Mouse (Mus musculus) cerebellum, adult (tissue): ENCODE data around the gene Catsper2.
A peak's percentile ranks its signal among the peaks of the same experiment; 100 is the strongest.

ENCODE experiments used
- ATAC-seq: cut with Nextera tagmentation; 2 replicates; pipeline ENCODE4 v1.9.2; 2017; ENCODE audit warnings: mild to moderate bottlenecking, moderate library complexity, mixed read lengths; ENCODE audit not compliant: insufficient number of reproducible peaks, low FRiP score, low TSS enrichment

The Catsper2 gene

DNA sequence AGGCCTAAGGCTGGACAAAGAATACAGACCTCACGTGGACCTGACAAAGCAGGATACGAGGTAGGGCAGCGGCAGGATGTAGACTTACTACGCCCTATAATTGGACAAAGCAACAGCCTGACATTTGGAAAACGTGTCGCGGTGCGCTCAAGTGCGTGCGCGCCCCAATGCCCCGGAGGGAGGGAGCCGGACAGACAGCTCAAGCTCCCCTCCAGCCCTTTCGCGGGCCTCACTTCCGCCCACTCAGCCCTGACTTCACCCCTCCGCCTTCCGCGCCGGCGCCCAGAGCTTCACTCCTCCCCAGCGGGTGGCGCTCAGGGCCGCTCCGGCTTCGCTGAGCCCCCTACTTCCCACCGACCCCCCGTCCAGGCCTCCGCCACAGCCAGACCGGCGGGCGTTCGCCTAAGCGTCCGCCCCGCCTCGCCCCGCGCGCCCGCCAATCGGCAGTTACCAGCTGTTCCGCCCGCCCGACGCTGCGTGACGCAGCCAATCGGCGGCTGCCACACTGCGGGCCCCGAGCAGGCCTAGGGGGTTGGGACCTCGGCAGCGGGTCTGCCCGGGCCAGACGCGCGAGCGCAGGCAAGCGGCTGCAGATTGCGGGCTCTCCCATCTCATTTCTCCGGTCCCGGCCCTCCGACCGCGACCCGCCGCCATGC lies at the start of gene Catsper2, which contains the start of gene Pdia3:
Catsper2 (minus strand) TSS at position 406 of the 656 bp plus-strand sequence.
Pdia3 (plus strand) TSS at position 389 of the 656 bp plus-strand sequence.
- peak; percentile 97 for ATAC-seq

DNA sequence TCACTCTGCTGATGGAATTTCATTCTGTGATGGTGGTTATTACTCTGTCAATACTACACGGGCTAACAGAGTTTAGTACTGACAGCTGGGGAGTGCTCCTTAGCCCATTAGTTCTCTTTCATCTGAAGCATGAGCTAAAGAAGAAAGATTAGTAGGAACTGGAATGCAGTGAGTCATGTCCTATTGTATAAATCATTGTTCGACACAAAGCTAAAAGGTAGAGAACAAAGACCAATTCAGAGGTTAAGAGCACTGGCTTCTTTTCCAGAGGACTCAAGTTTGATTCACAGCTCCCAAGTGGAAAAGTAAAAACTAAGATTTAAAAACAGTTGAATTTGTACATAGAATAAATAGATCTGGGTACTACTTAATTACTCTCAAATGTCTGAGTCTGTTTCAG lies 46.5 kb upstream of the Catsper2 start:
- no peak for ATAC-seq

DNA sequence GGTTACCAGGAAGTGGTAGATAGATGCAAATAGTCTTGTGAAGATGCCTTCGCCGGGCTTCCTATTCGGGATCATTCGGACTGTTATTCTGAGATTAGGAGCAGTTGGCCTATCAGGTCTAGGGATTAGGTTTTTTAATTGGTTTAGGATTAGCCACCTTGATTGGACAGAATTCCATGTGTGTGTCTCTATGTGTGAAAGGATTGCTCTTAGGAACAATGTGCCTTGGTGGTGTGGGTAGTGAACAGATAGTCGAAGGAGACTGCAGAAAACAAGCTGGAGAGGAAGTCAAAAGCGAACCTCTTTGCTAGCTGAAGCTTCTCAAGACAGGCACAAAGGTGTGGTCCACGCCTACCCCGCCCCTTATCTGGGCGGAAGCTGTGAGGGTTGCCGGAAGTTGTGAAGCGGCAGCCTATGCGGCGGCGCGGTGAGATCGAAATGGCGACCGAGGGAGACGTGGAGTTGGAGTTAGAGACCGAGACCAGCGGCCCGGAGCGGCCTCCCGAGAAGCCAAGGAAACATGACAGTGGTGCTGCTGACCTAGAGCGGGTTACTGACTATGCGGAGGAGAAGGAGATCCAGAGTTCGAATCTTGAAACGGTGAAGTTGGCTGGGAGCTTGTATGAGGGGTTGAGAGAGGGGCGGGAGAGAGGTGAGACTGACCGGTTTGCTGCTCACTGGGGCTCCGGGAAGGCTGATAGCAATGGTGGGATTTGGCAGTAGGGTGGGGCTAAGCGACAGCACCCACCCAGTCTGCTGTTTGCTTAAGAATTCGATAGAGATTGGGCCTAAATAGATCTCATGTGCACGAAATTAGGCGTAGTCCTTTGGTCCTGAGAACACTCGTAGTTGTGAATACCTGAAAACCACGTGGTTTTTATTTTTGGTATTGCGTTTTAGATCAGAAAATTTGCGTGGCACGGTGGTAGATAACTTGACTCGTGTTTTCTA lies 43.4 kb upstream of the Catsper2 start, which contains the start of gene Serinc4:
Serinc4 (minus strand) TSS at position 90 of the 951 bp plus-strand sequence.
- peak; percentile 88 for ATAC-seq

DNA sequence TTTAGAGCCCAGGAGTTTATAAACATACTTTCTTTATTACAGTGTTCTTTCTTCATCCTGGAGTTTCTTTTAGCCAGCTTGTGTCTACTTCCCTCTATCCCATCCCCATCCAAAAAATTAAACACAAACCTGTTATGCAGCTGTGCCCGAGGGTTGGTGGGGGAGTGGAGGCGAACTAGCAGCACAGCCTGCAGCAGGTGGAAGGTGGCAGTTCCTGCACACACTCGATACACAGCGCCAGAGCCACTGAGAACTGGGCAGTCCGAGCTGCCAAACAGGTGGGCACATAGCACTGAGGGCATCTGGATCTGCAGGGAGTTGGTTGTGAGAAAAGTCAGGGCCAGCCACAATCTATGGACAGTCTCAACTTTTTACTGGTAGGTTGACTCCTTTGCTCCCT lies 41.9 kb upstream of the Catsper2 start:
- ATAC-seq: no peak

DNA sequence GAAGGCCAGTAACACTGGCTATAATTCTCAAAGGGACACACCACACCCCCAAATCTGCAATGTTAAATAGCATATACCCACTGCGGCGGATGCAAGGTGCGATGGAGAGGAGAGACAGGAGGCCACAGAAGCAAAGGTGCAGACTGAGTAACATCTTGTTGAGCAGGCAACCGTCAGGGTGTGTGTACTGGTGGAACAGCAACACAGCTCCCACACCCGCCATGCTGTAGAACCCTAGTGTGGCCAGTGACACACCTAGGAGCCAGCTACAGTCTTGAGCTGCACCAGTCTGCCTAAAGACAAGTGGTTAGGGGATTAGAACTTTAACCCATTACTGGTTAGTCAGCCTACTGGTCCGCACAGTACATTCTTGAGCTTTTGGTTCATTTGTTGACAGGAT lies 40.3 kb upstream of the Catsper2 start:
- ATAC-seq: no peak

DNA sequence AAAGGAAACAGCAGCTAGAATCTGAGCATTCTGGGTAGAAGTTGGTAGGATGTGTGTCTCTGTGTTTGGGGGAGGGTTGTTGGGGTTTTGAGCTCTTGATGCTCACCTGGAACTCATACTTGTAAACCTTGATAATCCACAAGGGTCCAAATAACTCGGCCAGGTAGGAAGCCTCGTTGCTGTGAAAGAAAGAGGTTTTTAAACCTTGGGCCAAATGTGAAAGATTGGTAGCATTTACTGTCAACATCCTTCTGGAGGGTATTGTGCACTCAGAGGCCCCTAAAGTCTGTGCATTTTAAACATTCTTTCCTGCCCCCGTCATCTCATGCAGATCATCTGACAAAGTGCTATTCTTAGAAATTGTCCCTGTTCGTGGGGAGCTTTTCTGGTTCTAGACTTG lies 39.4 kb upstream of the Catsper2 start, which contains the start of gene Hypk:
Hypk (plus strand) TSS at position 301 of the 400 bp plus-strand sequence.
- no peak for ATAC-seq

DNA sequence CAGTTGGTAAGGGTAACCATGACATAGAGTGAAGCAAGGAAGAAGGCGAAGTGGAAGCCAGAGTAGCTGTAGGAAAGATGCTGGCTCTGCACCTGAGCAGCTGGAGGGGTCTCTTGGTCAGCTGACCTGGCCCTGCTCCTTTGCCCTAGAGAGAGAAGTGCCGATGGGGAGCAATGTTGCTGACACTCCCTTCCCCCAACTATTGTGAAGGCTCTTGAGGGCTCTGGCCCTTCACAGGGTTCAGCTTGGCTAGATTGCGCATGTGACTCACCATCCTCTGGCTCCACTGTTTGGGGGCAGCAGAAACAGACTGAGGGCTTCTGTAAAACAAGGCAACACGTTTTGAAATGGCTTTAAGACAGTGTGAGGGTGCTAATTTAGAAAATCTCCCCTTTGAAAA lies 38.8 kb upstream of the Catsper2 start:
- ATAC-seq: no peak

DNA sequence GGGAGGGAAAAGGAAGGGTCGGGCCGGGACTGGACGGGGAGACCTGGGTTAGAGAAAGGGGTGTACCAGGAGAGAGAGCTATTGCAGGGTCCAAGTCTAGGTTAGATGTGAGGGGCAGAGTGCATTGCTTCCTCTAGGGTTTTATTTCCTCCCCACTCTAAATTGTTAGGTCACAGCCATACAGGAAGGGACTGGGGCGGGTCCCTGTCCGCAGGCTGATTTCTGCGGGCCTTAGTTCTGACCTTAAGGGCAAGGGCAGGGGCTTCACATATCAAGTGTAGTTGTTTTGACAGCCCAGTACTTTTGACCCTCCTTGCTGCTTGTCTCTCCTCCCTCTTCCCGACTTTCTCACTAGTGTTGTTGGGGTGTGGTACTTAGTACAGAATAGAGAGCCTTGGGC lies 36.5 kb upstream of the Catsper2 start:
- no peak for ATAC-seq

DNA sequence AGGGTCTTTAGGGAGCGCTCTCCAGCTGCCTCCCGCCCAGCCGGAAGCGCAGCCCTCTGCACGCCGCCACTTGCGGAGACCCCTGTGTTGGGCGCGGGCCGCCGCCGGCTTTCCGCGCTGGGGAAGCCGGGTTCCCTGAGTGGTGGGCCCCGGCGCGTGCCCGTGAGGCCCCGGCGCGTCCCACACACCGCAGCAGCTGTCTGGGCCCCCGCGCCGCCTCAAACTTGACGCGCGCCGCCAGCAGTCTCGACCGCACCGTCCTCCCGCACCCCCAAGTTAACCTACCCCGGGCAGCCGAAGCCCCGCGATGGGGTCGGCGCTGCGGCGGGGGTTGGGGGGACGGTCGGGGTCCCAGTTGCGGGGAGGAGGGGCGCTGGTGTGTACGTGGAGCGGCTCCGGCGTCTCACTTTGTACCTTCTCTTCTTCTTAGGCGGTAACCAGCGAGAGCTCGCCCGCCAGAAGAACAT lies 36.0 kb upstream of the Catsper2 start:
- ATAC-seq: 0 out of 2 replicates have a peak, but pooled peaks have one; percentile 3

DNA sequence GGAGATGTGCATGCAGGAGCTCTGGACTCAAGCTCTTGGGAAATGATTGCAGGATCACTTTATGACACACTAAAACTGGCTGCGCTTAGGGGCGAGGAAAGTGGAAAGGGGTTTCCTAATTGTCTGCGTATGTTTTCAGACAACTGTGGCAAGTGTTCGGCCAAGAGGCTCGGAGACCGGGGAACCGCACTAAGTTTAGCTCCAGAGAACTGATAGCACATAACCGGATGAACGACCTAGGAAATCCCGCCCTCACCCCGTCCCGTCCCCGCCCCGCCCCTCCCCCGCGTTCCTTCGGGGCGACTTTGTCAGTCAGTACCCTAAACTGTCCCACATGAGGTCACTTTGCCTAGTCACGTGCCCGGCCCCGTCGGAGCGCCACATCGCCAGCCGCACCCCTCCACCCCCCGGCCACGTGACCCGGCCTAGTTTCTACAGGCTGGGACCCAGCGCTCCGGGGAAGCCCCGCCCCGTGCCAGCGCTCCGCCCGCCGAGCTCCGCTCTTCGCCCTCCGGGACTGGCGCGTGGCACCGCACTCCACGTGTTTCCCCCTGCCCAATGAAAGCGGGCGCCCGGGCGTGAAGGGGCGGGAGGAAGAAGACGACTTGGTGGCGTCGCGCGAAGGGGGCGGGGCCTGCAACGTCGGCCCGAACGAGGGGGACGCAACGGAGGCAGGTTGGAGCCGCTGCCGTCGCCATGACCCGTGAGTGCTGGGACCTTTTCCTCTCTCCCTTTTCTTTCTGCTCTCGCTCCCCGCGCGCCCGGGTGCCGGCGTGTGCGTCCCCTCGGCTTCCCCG lies 35.3 kb upstream of the Catsper2 start, which contains the start of gene Serf2:
Serf2 (plus strand) TSS at position 457 of the 797 bp plus-strand sequence.
- peak; percentile 95 for ATAC-seq

DNA sequence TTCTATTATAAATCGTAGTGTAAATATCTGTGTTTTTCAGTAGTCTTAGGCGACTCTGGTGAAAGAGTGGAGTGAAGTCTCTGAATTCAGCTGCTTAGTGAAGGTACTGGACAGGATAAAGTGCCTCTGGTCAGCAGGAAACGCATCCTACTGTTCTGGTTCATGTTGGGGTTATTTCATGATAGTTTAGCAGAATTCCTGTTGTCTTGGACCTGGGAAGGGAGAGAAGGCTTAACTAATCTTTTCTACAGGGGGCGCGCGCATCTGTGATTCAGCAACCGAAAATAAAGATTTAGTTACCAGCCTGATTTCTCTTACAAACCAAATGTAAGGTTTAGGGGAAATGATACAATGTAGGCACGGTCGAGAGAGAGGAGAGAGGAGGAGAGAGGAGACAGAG lies 34.5 kb upstream of the Catsper2 start:
- ATAC-seq: no peak

DNA sequence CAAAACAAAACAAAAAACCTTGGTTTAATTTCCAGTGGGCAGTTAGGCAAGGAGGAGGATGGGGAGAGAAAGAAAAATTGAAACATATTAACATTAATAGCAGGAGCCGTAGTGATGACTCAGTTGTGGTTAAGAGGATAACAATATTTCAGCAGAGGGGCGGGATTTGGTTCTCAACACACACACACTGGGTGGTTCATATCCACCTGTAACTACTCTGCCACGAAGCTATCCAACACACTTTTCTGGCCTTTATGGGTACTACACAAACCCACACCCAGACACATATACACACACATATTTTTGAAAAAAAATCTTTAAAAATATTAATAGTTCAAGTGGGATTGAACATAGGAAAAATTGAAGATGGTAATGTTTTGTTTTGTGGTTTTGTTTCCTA lies 33.4 kb upstream of the Catsper2 start:
- no peak for ATAC-seq

DNA sequence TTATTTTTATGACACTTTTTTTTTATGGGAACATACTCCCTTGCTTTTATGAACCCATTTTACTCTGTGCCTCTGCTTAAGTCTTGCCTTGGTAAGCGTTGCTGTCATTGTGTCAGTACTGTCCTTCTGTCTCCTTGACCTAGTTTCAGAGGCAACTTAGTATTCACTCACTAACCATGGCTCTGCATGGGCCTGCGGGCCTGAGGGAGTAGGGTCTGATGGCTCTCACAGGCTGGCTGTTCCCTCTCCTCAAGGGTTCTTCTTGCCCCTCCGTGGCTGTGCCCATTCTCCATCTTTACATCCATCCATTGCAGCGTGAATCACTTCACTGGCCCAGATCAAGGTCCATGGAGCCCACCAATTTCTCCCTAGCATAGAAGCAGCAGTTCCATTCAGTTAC lies 32.9 kb upstream of the Catsper2 start:
- no peak for ATAC-seq

DNA sequence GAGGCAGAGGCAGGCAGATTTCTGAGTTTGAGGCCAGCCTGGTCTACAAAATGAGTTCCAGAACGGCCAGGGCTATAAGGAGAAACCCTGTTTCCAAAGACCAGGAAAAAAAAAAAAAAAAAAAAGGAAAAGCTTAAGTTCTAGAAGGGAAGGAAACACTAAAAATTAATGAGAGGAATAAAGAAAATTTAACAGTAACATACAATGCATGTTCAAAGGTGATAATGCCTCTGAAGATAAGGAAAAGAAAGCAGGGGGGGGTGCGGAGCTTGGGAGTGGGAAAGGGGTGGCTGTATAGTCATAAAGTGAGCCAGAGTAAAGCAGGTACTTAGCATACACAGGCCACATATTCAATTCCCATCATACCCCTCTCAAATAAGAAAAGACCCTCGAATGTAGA lies 31.5 kb upstream of the Catsper2 start:
- no peak for ATAC-seq

DNA sequence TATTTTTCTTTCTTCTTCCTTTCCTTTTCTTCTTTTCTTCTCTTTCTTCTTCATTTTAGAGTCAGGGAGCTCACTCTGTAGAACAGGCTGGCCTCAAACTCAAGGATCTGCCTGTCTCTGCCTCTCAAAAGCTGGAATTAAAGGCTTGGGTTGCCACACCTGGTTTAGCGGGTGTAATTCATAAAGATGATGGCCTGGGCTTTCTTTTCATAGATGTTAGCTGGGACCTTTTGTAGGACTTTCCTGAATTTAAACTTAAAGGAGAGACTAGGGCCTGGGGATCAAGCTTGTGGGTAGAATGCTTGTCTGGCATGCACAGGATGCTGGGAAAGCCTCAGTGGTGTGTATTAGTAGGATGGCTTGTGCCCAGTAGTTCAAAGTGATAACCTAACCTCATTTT lies 30.6 kb upstream of the Catsper2 start, which contains the start of gene Ell3:
Ell3 (minus strand) TSS at position 101 of the 400 bp plus-strand sequence.
- ATAC-seq: no peak

DNA sequence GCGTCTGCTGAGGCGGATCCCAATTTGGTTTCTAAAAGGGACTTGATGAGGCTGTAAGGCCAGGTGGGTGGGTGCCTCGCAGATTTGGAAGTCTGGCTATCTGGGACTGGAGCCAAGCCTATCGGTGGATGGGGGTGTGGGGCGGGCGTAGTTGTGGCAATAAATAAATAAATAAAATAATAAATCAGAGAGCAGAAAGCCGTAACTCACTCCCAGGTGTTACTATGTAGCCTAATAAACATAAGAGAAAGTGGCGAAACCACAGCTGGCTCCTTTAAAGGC lies 29.4 kb upstream of the Catsper2 start:
- ATAC-seq: no peak

DNA sequence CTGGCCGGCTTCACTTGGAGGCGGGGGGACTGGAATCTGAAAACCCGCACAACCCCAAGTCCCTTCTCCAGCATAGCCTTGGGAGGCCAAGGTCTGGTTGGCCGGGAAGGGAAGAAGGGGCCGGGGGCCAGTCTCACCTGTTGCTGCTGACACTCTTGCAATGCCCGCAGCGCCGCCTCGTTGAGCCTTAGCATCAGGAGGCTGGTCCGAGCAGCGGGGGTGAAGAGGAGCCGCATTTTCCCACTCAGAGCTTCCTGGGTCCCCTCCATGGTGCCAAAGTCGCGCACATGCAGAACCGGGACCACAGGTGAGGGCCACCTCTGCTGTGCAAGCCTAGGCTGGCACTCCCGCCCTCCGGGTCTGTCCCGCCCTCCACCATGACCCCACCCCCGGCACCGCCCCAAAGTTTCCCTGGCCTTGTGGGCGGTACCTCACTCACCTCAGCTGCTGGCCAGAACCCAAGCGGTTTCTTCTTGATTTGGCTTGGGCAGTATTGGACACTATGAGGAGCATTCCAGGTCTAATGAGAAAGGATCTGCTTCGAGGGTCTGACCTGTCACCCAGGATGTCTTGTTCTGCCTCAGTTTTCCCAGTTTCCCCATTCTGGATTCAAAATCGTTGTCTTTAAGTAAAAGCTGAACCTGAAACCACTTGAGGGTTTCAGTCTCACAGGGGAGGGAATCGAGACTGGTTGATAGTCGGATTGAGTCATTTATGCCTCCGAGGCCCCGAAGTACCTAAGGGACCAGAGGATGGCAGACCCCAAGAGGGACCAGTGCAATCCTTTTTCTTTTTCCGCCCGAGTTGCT lies 28.9 kb upstream of the Catsper2 start:
- ATAC-seq: peak; percentile 40; the same call in 1 of the 2 replicates

DNA sequence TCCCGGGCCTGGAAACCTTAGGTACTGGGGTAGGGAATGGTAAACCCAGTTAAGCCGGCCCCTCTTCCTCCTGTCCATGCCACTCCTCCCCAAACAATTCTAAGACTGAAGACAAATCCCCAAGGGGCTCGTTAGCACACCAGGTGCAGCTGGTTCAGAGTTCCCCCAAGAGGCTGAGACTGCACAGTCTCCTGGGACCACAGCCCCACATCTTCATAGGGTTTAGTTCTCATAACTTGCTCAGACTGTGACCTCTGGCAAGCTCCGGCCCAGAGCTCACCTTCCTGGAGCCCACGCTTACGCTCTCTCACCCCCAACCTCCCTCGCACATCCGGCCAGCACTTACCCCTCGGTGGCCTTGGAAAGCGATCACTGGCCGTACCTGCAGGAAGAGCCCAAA lies 28.2 kb upstream of the Catsper2 start:
- no peak for ATAC-seq

DNA sequence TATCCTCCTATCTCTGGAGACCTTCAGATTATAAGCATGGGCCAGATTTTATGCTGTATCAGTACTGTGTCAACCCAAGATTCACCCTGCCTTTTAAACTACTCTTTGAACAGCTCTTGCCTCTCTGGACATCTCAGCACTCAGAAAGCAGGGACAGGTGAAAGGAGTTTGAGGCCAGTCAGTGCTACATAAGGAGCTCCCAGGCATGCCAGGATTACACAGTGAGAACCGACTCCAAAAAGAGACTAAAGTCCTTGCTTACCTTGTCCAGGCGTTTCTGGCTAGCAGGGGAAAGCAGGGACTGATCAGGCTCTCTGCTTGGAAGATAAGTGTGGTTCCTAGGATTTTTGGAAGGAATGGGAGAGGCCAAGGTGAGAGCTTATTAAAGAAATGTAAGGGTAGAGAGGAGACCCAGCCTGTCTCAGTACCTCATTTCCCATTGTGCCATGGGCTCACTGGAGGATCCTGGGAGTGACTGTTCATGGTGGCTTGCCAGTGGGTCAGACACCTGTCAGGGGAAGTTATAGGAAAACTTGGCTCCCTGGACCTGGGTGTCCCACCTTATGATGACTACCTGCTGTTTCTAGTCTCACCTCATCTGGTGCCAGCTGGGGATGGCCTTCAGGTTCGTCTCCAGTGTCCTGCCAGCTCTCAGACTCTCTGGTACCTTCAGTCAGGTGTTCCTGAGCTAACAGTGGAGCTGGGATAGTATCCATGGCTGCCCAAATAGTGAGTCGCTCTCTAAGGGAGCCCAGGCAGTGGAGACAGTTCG lies 27.4 kb upstream of the Catsper2 start:
- ATAC-seq: no peak
